Mouse (Mus musculus): ENCODE results near the gene Aamp. TPM values are rescaled to one million over a fixed set of nuclear protein-coding genes. Genes with fewer than 3 reads are reported as not detected.

The Aamp gene
- polyA plus RNA-seq, 1 experiment, result 85.7 TPM

- Histone ChIP-seq H3K4me3 (ENCODE audit: insufficient read depth, low read length) (no peak overlapping the region), H3K27ac (ENCODE audit: insufficient read depth, low read length) (no peak overlapping the region), H3K4me1 (ENCODE audit: control insufficient read depth, insufficient read depth, low read length) (no peaks in the 10 kb centered on the region)
- TF ChIP-seq CTCF (IDR thresholded peaks at IDR 0.05; ENCODE audit: borderline replicate concordance, insufficient read depth, low read length), result no peak
- no peak for TF ChIP-seq POLR2A (IDR thresholded peaks at IDR 0.05; ENCODE audit: low read depth, low read length)
These were observed 54.6 kb downstream of the Aamp start for GRCm38 (mm10) chr1:74229942-74230341.

Other genes starting within 250 kb of the Aamp start
- 122 and 198 TPM in 2 replicates for gene Tns1, start 160.3 kb downstream of the Aamp start, polyA plus RNA-seq (2011; ENCODE audit: insufficient read length, low read depth, missing spikeins)
- gene Rufy4, start 159.2 kb downstream of the Aamp start, polyA plus RNA-seq (2011; ENCODE audit: insufficient read length, low read depth, missing spikeins), result 0.56 TPM in 1 of 2 replicates, not detected in the other
- not detected in 2 replicates for gene Cxcr2, start 130.7 kb downstream of the Aamp start, polyA plus RNA-seq (2011; ENCODE audit: insufficient read length, low read depth, missing spikeins)
- gene Cxcr1, start 90.1 kb downstream of the Aamp start, polyA plus RNA-seq (2011; ENCODE audit: insufficient read length, low read depth, missing spikeins), result not detected in 2 replicates
- gene Arpc2, start 48.7 kb downstream of the Aamp start, polyA plus RNA-seq (2011; ENCODE audit: insufficient read length, low read depth, missing spikeins), result 446 and 515 TPM in 2 replicates
- gene Gpbar1, start 6.2 kb downstream of the Aamp start, polyA plus RNA-seq (2011; ENCODE audit: insufficient read length, low read depth, missing spikeins), result 0.92 and 1.3 TPM in 2 replicates
- gene Pnkd, start 192 bp upstream of the Aamp start, polyA plus RNA-seq (2011; ENCODE audit: insufficient read length, low read depth, missing spikeins), result 19.6 and 21.5 TPM in 2 replicates
- 88.6 and 115 TPM in 2 replicates for gene Tmbim1, start 20.9 kb upstream of the Aamp start, polyA plus RNA-seq (2011; ENCODE audit: insufficient read length, low read depth, missing spikeins)
- 3.6 and 3.7 TPM in 2 replicates for gene Catip, start 77.4 kb upstream of the Aamp start, polyA plus RNA-seq (2011; ENCODE audit: insufficient read length, low read depth, missing spikeins)
- gene Slc11a1, start 90.5 kb upstream of the Aamp start, polyA plus RNA-seq (2011; ENCODE audit: insufficient read length, low read depth, missing spikeins), result 1.1 TPM in 1 of 2 replicates, not detected in the other
- 58.6 and 78.6 TPM in 2 replicates for gene Ctdsp1, start 106.8 kb upstream of the Aamp start, polyA plus RNA-seq (2011; ENCODE audit: insufficient read length, low read depth, missing spikeins)
- gene Vil1, start 124.6 kb upstream of the Aamp start, polyA plus RNA-seq (2011; ENCODE audit: insufficient read length, low read depth, missing spikeins), result not detected in 2 replicates
- gene Cnot9, start 221.3 kb upstream of the Aamp start, polyA plus RNA-seq (2011; ENCODE audit: insufficient read length, low read depth, missing spikeins), result 50.7 and 51.9 TPM in 2 replicates

All from embryonic fibroblast, embryonic 13.5 days (primary cell).